Mouse (Mus musculus) liver, embryonic 12.5 days (tissue): Measurements from ENCODE around the gene Gal3st2c. TPM values are rescaled to one million over a fixed set of nuclear protein-coding genes. Genes with fewer than 3 reads are reported as not detected.
"Not testable (repeated sequence)": the region's sequence is repeated elsewhere in the genome, so short reads cannot be mapped to it uniquely, and the experiment has no call there.

Source experiments
- ATAC-seq: fragments of 200-750 bp; cut with Nextera tagmentation; 2 replicates; pipeline ENCODE4 v1.8.0; 2017; ENCODE audit warnings: moderate number of reproducible peaks, mild to moderate bottlenecking, moderate library complexity
- H3K27ac ChIP-seq: fragments of 300-500 bp; sonication (generic); 2 replicates; pipeline ENCODE4 v1.5.1; 2016; ENCODE audit warnings: mild to moderate bottlenecking
- H3K27me3 ChIP-seq: fragments of 300-500 bp; sonication (generic); replicated peaks from 2 replicates; pipeline ENCODE4 v1.6.1; 2016; ENCODE audit warnings: mild to moderate bottlenecking, moderate library complexity
- H3K36me3 ChIP-seq: fragments of 300-500 bp; sonication (generic); 2 replicates; pipeline ENCODE4 v1.6.1; 2016; ENCODE audit warnings: mild to moderate bottlenecking, moderate library complexity
- H3K4me1 ChIP-seq: fragments of 300-500 bp; sonication (generic); 2 replicates; pipeline ENCODE4 v1.6.1; 2016
- H3K4me2 ChIP-seq: fragments of 300-500 bp; sonication (generic); 2 replicates; pipeline ENCODE4 v1.6.1; 2016; ENCODE audit warnings: mild to moderate bottlenecking, moderate library complexity
- H3K4me3 ChIP-seq: fragments of 300-500 bp; sonication (generic); 2 replicates; pipeline ENCODE4 v1.5.1; 2016; ENCODE audit warnings: mild to moderate bottlenecking, moderate library complexity
- H3K9ac ChIP-seq: fragments of 300-500 bp; sonication (generic); 2 replicates; pipeline ENCODE4 v1.6.1; 2016; ENCODE audit warnings: mild to moderate bottlenecking, moderate library complexity
- H3K9me3 ChIP-seq: fragments of 300-500 bp; sonication (generic); replicated peaks from 2 replicates; pipeline ENCODE4 v1.6.1; 2016; ENCODE audit warnings: mild to moderate bottlenecking, moderate library complexity
- WGBS: fragments of 180-500 bp; shearing (Covaris S2); methylation state at CpG from one replicate; pipeline ENCODE4 v1.1.7; 2016; ENCODE audit not compliant: insufficient replicate concordance; 5-methylcytosine and 5-hydroxymethylcytosine counted together
- polyA plus RNA-seq: library from polyadenylated mRNA; unstranded; fragments of >200 nt; fragmentation: Nextera tagmentation; extraction: Ambion mirVana; gene quantifications from 2 replicates; pipeline ENCODE4 v1.2.1, GENCODE M21; 2016

The Gal3st2c gene
- polyA plus RNA-seq: not detected in 2 replicates

DNA sequence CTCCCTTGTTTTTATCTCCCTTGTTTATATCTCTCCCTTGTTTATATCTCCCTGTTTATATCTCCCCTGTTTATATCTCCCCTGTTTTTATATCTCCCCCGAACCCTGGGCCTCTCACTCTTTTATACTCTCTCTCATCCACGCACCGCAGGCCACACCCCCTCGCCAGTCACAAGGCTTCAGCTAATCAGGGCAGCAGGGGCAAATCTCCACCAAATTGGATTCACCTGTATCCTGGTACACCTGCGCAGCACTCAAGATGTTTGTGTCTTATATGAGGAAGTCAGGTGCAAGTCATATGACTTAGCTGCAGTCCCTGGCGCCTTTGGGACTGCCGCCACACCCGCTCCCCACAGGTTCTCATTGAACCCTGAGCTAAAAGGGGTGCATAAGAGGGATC lies at the start of gene Gal3st2c:
Gene Gal3st2c (plus strand): TSS at position 301 of the 400 bp plus-strand sequence.
- WGBS: 67% methylated on average over 7 of the region's 8 CpGs
- not testable (repeated sequence) for H3K27me3 ChIP-seq, H3K4me1 ChIP-seq, H3K9ac ChIP-seq, H3K36me3 ChIP-seq, H3K9me3 ChIP-seq, H3K4me3 ChIP-seq, H3K27ac ChIP-seq, ATAC-seq, H3K4me2 ChIP-seq

DNA sequence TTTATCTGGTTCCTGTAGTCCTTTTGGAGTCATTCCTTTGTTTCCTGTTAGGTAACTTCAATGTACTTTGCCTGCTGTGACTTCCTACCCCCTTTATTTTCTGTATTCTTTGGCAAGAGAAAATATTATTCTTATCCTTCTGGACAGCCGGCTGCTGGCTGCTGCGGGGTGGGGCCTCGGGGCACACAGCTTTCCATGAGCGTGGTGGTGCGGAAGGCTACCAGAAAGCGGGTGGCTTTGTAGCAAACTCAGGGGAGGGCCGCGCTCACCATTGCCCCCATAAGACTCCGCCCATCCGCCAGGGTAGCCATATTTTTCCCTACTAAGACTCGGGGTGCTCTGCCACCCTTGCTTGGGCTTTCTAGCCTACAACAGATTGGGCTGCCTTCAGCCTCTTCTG lies 41.2 kb upstream of the Gal3st2c start:
- ATAC-seq, H3K27ac ChIP-seq, H3K4me2 ChIP-seq, H3K27me3 ChIP-seq, H3K4me3 ChIP-seq, H3K4me1 ChIP-seq, H3K36me3 ChIP-seq, H3K9ac ChIP-seq, H3K9me3 ChIP-seq: not testable (repeated sequence)
- WGBS: no CpG with 5 or more reads among the region's 11 CpGs

- H3K4me3 ChIP-seq, H3K9ac ChIP-seq, H3K9me3 ChIP-seq, H3K4me2 ChIP-seq, H3K4me1 ChIP-seq, H3K36me3 ChIP-seq, H3K27ac ChIP-seq, H3K27me3 ChIP-seq, ATAC-seq: not testable (repeated sequence)
- WGBS: no CpG with 5 or more reads among the region's 1 CpGs
These were observed 23.8 kb upstream of the Gal3st2c start for GRCm38 (mm10) chr1:93966489-93966888.

DNA sequence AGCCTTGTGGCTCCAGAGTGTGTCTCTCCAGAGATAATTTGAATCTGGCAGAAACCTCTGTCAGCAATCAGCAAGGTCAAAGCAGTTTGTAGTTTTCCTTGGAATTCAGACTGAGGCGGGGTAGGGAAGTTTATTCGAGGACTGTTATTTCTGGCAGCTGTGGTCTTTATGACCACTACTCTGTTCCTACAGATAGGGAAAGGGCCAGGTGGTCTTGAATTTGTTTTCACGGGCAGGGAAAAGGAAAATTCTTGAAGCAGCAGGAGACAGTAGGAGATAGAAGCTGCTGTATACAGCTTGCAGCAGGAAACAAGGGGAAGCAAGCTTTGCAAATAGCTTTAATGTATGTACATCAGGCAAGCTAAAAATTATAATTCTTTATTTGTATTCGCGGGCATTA lies 19.9 kb upstream of the Gal3st2c start:
- ATAC-seq, H3K4me2 ChIP-seq, H3K4me1 ChIP-seq, H3K4me3 ChIP-seq, H3K9ac ChIP-seq, H3K9me3 ChIP-seq, H3K27me3 ChIP-seq, H3K36me3 ChIP-seq, H3K27ac ChIP-seq: not testable (repeated sequence)
- WGBS: no CpG with 5 or more reads among the region's 5 CpGs

GRCm38 (mm10) chr1:93970797-93971196 lies 19.5 kb upstream of the Gal3st2c start:
- not testable (repeated sequence) for H3K4me3 ChIP-seq, H3K27me3 ChIP-seq, H3K4me1 ChIP-seq, ATAC-seq, H3K4me2 ChIP-seq, H3K9ac ChIP-seq, H3K9me3 ChIP-seq, H3K27ac ChIP-seq, H3K36me3 ChIP-seq
- WGBS: no CpG with 5 or more reads among the region's 4 CpGs

GRCm38 (mm10) chr1:93975764-93976163 lies 14.5 kb upstream of the Gal3st2c start:
- H3K4me2 ChIP-seq, H3K4me1 ChIP-seq, ATAC-seq, H3K9me3 ChIP-seq, H3K36me3 ChIP-seq, H3K4me3 ChIP-seq, H3K27ac ChIP-seq, H3K27me3 ChIP-seq, H3K9ac ChIP-seq: not testable (repeated sequence)
- WGBS: 22% methylated on average over 3 of the region's 4 CpGs

DNA sequence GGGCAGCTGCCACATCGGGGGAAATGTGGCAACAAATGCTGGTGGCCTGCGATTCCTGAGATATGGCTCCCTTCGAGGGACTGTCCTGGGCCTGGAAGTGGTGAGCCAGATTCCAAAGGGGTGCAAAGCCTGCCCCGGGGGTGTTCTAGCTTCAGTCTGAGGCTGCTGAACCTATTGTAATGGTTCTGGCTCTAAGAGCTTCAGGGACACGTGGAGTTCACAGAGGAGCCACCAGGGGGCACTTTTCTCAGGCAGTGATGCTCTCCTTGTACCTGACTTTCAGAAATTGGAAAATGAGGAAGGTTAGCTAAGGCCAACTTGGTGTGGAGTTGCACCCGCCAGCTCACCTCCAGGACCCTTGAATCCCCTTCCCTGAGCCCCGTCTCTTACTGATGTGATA lies 12.0 kb upstream of the Gal3st2c start:
- ATAC-seq, H3K27ac ChIP-seq, H3K36me3 ChIP-seq, H3K9ac ChIP-seq, H3K27me3 ChIP-seq, H3K4me2 ChIP-seq, H3K9me3 ChIP-seq, H3K4me1 ChIP-seq, H3K4me3 ChIP-seq: not testable (repeated sequence)
- WGBS: no CpG with 5 or more reads among the region's 7 CpGs

DNA sequence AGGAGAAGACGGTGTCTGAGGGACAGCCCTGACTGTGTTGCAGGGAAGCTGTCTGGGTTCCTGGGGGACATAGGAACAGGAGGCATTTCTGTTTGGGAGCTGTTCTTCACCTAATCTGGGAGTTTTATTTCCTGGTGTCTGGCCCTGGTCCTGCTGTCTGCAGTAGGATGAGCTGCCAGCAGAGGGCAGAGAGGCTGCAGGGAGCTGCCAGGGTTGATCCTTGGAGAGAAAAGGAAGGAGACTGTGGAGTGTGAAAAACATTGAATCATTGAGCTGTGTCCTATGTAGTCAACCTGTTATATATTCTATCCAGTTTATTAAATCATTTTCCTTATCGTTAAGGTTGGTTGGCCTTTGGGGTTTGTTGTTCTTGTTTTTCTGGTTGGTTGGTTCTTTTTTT lies 9.4 kb upstream of the Gal3st2c start:
- ATAC-seq: not testable (repeated sequence)

GRCm38 (mm10) chr1:93986167-93986566 lies 4.1 kb upstream of the Gal3st2c start:
- Histone ChIP-seq H3K4me1 (no peaks in the 10 kb centered on the region), H3K4me3 (no peak overlapping the region), H3K27me3 (no peaks in the 10 kb centered on the region), H3K27ac (no peak overlapping the region), H3K4me2 (no peak overlapping the region), H3K9me3 (no peaks in the 10 kb centered on the region), H3K36me3 (no peaks in the 10 kb centered on the region), H3K9ac (no peak overlapping the region)
- ATAC-seq: no peak
- WGBS: 36% methylated on average over 3 of the region's 3 CpGs

More for the DNA sequence above, 9.4 kb upstream of the Gal3st2c start:
- H3K9ac ChIP-seq, H3K9me3 ChIP-seq, H3K36me3 ChIP-seq, H3K27ac ChIP-seq, H3K4me3 ChIP-seq, H3K4me2 ChIP-seq, H3K27me3 ChIP-seq, H3K4me1 ChIP-seq: not testable (repeated sequence)
- no CpG with 5 or more reads among the region's 2 CpGs for WGBS

DNA sequence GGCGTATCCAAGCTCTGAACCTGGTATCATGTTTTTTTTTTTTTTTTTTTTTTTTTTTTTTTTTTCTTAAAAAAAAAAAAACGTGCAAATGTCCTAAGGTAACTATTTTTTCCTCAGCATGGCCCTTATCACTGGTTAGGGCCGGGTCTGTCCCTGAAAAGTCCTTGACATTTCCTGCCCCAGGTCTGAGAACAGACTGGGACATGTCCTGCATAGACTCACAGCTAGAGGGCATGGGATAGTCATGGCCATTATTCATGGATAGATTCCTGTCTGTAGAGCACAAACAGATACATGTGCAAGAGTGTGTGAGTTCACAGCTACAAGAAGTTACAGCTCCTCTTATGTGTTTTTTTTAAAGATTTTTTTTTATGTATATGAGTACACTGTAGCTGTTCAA lies 1.5 kb upstream of the Gal3st2c start:
- Histone ChIP-seq H3K36me3 (no peaks in the 10 kb centered on the region), H3K9me3 (no peaks in the 10 kb centered on the region), H3K27ac (no peak overlapping the region), H3K4me3 (no peak overlapping the region), H3K27me3 (no peaks in the 10 kb centered on the region), H3K4me1 (no peaks in the 10 kb centered on the region), H3K9ac (no peak overlapping the region), H3K4me2 (no peak overlapping the region)
- WGBS: 34% methylated on average over 3 of the region's 3 CpGs
- no peak for ATAC-seq

- H3K4me1 ChIP-seq, H3K4me3 ChIP-seq, H3K27me3 ChIP-seq, H3K4me2 ChIP-seq, H3K36me3 ChIP-seq, H3K9ac ChIP-seq, H3K9me3 ChIP-seq, H3K27ac ChIP-seq: not testable (repeated sequence)
- peak; percentile 21; the same call in 1 of the 2 replicates for ATAC-seq
- WGBS: 14% methylated on average over 2 of the region's 2 CpGs
These were observed 759 bp downstream of the Gal3st2c start for GRCm38 (mm10) chr1:93991068-93991467.

- H3K27ac ChIP-seq, H3K9ac ChIP-seq, H3K4me2 ChIP-seq, H3K36me3 ChIP-seq, ATAC-seq, H3K27me3 ChIP-seq, H3K9me3 ChIP-seq, H3K4me3 ChIP-seq, H3K4me1 ChIP-seq: not testable (repeated sequence)
- 52% methylated on average over 3 of the region's 3 CpGs for WGBS
These were observed 1.2 kb downstream of the Gal3st2c start for GRCm38 (mm10) chr1:93991491-93991890.

GRCm38 (mm10) chr1:94001023-94001422 lies 10.7 kb downstream of the Gal3st2c start:
- 49% methylated on average over 2 of the region's 2 CpGs for WGBS
- H3K36me3 ChIP-seq: no peaks in the 10 kb centered on the region
- H3K4me2 ChIP-seq: no peak overlapping the region
- ATAC-seq: no peak
- H3K9me3 ChIP-seq: no peaks in the 10 kb centered on the region
- no peaks in the 10 kb centered on the region for H3K4me1 ChIP-seq
- H3K4me3 ChIP-seq: no peak overlapping the region
- no peak overlapping the region for H3K27ac ChIP-seq
- no peaks in the 10 kb centered on the region for H3K27me3 ChIP-seq
- H3K9ac ChIP-seq: no peak overlapping the region
